Mouse (Mus musculus): ENCODE results near the gene Gm21732.
"Not testable (repeated sequence)": the region's sequence is repeated elsewhere in the genome, so short reads cannot be mapped to it uniquely, and the experiment has no call there.

The Gm21732 gene

GRCm38 (mm10) chrY:38575591-38575990, at the start of gene Gm21732:
Gene Gm21732, minus strand, starts transcription at chrY:38575691.
- DNase-seq (ENCODE audit: inconsistent ontology term): not testable (repeated sequence)
